Mouse (Mus musculus): ENCODE measurements at regions not wholly inside any gene's neighbourhood (a gene's known extent, or its start where the extent isn't known, plus 50 kb on each side); places are given as distances from the start of the nearest gene placed in this dataset.

GRCm38 (mm10) chrX:89574913-89575312, 165.4 kb upstream of the Pet2 start:
- no peak overlapping the region for H3K27ac ChIP-seq
- ATAC-seq (ENCODE audit: low FRiP score, low read depth) = peak; percentile 87; the same call in 1 of the 2 replicates
- 19% methylated on average over 1 of the region's 1 CpGs for WGBS
- H3K4me2 ChIP-seq (replicated peaks) = no peak overlapping the region
- H3K4me3 ChIP-seq = no peak overlapping the region
- H3K4me1 ChIP-seq = no peaks in the 10 kb centered on the region
- H3K36me3 ChIP-seq = no peaks in the 10 kb centered on the region
- no peaks in the 10 kb centered on the region for H3K9me3 ChIP-seq
- no peak overlapping the region for H3K9ac ChIP-seq
- H3K27me3 ChIP-seq (replicated peaks) = no peaks in the 10 kb centered on the region

GRCm38 (mm10) chrX:89559318-89559717, 149.8 kb upstream of the Pet2 start:
- H3K36me3 ChIP-seq = no peaks in the 10 kb centered on the region
- no peak overlapping the region for H3K4me3 ChIP-seq
- H3K9ac ChIP-seq = no peak overlapping the region
- no peak for ATAC-seq (ENCODE audit: low FRiP score, low read depth)
- no peak overlapping the region for H3K4me2 ChIP-seq (replicated peaks)
- no peaks in the 10 kb centered on the region for H3K4me1 ChIP-seq
- no peak overlapping the region for H3K27ac ChIP-seq
- H3K27me3 ChIP-seq (replicated peaks) = no peaks in the 10 kb centered on the region
- no peaks in the 10 kb centered on the region for H3K9me3 ChIP-seq

All from neural tube, embryonic 12.5 days (tissue).